Mouse (Mus musculus) MEL (cell line): ENCODE measurements around the gene Gm4131. TPM values are rescaled to one million over a fixed set of nuclear protein-coding genes. Genes with fewer than 3 reads are reported as not detected.
A peak's percentile ranks its signal among the peaks of the same experiment; 100 is the strongest.

ENCODE experiments used
- DNase-seq: peaks from one replicate; pipeline ENCODE4 v3.0.0; 2011; ENCODE audit warnings: low read depth, low spot score
- H3K27ac ChIP-seq: 2 replicates; pipeline ENCODE4 v1.5.1; 2012; ENCODE audit warnings: low read depth, mild to moderate bottlenecking, control low read depth, low read length, moderate library complexity; ENCODE audit not compliant: control insufficient read depth
- H3K27me3 ChIP-seq, 2 experiments: fragments of 150-350 bp in 1 of 2; sonication (generic) in 1 of 2; 2 replicates each; pipeline ENCODE4 v1.6.1; 2012; ENCODE audit warnings: low read length in 2 of 2, mild to moderate bottlenecking in 2 of 2, improper control_type of control experiment in 1 of 2, moderate library complexity in 1 of 2; ENCODE audit not compliant: insufficient read depth in 2 of 2, control insufficient read depth in 1 of 2
- H3K36me3 ChIP-seq, 2 experiments: 2 replicates each; pipeline ENCODE4 v1.6.1; 2012 to 2014; ENCODE audit warnings: low read length in 2 of 2, improper control_type of control experiment in 1 of 2, inconsistent platforms in 1 of 2, mild to moderate bottlenecking in 1 of 2; ENCODE audit not compliant: insufficient read depth in 2 of 2, control insufficient read depth in 1 of 2
- H3K4me1 ChIP-seq, 2 experiments: fragments of 150-350 bp in 1 of 2; sonication (generic) in 1 of 2; 2 replicates each; pipeline ENCODE4 v1.6.1; 2012; ENCODE audit warnings: low read length in 2 of 2, improper control_type of control experiment in 1 of 2, mild to moderate bottlenecking in 1 of 2; ENCODE audit not compliant: insufficient read depth in 2 of 2, control insufficient read depth in 1 of 2
- H3K4me3 ChIP-seq, 2 experiments: fragments of 150-350 bp in 1 of 2; sonication (generic) in 1 of 2; 2 replicates each; pipeline ENCODE4 v1.5.1; 2012; ENCODE audit warnings: low read depth in 2 of 2, low read length in 2 of 2, mild to moderate bottlenecking in 2 of 2, moderate library complexity in 2 of 2, control low read depth in 1 of 2, improper control_type of control experiment in 1 of 2; ENCODE audit not compliant: control insufficient read depth in 1 of 2, insufficient read depth in 1 of 2
- H3K79me2 ChIP-seq: 2 replicates; pipeline ENCODE4 v1.6.1; 2012; ENCODE audit warnings: mild to moderate bottlenecking, low read length, moderate library complexity; ENCODE audit not compliant: control insufficient read depth, poor library complexity, insufficient read depth
- H3K9ac ChIP-seq: 2 replicates; pipeline ENCODE4 v1.6.1; 2012; ENCODE audit warnings: low read depth, mild to moderate bottlenecking, control low read depth, low read length, moderate library complexity; ENCODE audit not compliant: control insufficient read depth, poor library complexity, severe bottlenecking
- H3K9me3 ChIP-seq: fragments of 150-350 bp; sonication (generic); replicated peaks from 2 replicates; pipeline ENCODE4 v1.6.1; 2012; ENCODE audit warnings: mild to moderate bottlenecking, low read length, improper control_type of control experiment, moderate library complexity; ENCODE audit not compliant: insufficient read depth
- E2F4 ChIP-seq: IDR thresholded peaks from 2 replicates; pipeline ENCODE4 v1.6.1; 2011; ENCODE audit warnings: low read depth, low read length, improper control_type of control experiment, borderline replicate concordance
- GABPA ChIP-seq: IDR thresholded peaks from 2 replicates; pipeline ENCODE4 v1.6.1; 2012; ENCODE audit warnings: low read depth, mild to moderate bottlenecking, inconsistent platforms, low read length, improper control_type of control experiment, moderate library complexity
- GATA1 ChIP-seq: IDR thresholded peaks from 2 replicates; pipeline ENCODE4 v1.6.1; 2011; ENCODE audit warnings: low read depth, low read length, improper control_type of control experiment
- HCFC1 ChIP-seq: IDR thresholded peaks from 2 replicates; pipeline ENCODE4 v1.6.1; 2012; ENCODE audit warnings: low read depth, mild to moderate bottlenecking, inconsistent platforms, low read length, improper control_type of control experiment, moderate library complexity
- JUND ChIP-seq: IDR thresholded peaks from 2 replicates; pipeline ENCODE4 v1.6.1; 2011; ENCODE audit warnings: low read depth, mild to moderate bottlenecking, improper control_type of control experiment, low read length
- MAZ ChIP-seq: IDR thresholded peaks from 2 replicates; pipeline ENCODE4 v1.6.1; 2012; ENCODE audit warnings: low read depth, mild to moderate bottlenecking, inconsistent platforms, low read length, improper control_type of control experiment
- MYB ChIP-seq: IDR thresholded peaks from 2 replicates; pipeline ENCODE4 v1.6.1; 2011; ENCODE audit warnings: mild to moderate bottlenecking, low read depth, low read length, improper control_type of control experiment
- NRF1 ChIP-seq: IDR thresholded peaks from 2 replicates; pipeline ENCODE4 v1.6.1; 2014; ENCODE audit warnings: low read depth, mild to moderate bottlenecking, inconsistent platforms, low read length, improper control_type of control experiment, moderate library complexity; ENCODE audit not compliant: poor library complexity, insufficient read depth, severe bottlenecking
- POLR2AphosphoS2 ChIP-seq: IDR thresholded peaks from 2 replicates; pipeline ENCODE4 v1.6.1; 2011; ENCODE audit warnings: low read length, improper control_type of control experiment
- POLR2AphosphoS5 ChIP-seq: IDR thresholded peaks from 2 replicates; pipeline ENCODE4 v1.6.1; 2012; ENCODE audit warnings: low read depth, borderline replicate concordance, mild to moderate bottlenecking, inconsistent platforms, low read length, moderate library complexity, mixed read lengths
- RCOR1 ChIP-seq: IDR thresholded peaks from 2 replicates; pipeline ENCODE4 v1.6.1; 2012; ENCODE audit warnings: low read depth, mild to moderate bottlenecking, inconsistent platforms, low read length, improper control_type of control experiment
- SIN3A ChIP-seq: IDR thresholded peaks from 2 replicates; pipeline ENCODE4 v1.6.1; 2012; ENCODE audit warnings: low read length, improper control_type of control experiment, inconsistent platforms
- SMC3 ChIP-seq: IDR thresholded peaks from 2 replicates; pipeline ENCODE4 v1.6.1; 2011; ENCODE audit warnings: low read depth, low read length, improper control_type of control experiment
- TCF12 ChIP-seq: IDR thresholded peaks from 2 replicates; pipeline ENCODE4 v1.6.1; 2014; ENCODE audit warnings: low read depth, mild to moderate bottlenecking, inconsistent platforms, low read length, improper control_type of control experiment, moderate library complexity
- UBTF ChIP-seq: IDR thresholded peaks from 2 replicates; pipeline ENCODE4 v1.6.1; 2012; ENCODE audit warnings: low read depth, mild to moderate bottlenecking, inconsistent platforms, low read length, improper control_type of control experiment, moderate library complexity, borderline replicate concordance; ENCODE audit not compliant: insufficient read depth
- USF1 ChIP-seq: IDR thresholded peaks from 2 replicates; pipeline ENCODE4 v1.6.1; 2014; ENCODE audit warnings: low read depth, mild to moderate bottlenecking, inconsistent platforms, low read length, improper control_type of control experiment, moderate library complexity
- USF2 ChIP-seq, 2 experiments: IDR thresholded peaks; 2 replicates each; pipeline ENCODE4 v1.6.1; 2011 to 2012; ENCODE audit warnings: improper control_type of control experiment in 2 of 2, low read length in 2 of 2, borderline replicate concordance in 1 of 2, inconsistent platforms in 1 of 2, low read depth in 1 of 2, mild to moderate bottlenecking in 1 of 2; ENCODE audit not compliant: insufficient read depth in 1 of 2
- polyA plus RNA-seq, 2 experiments: library from polyadenylated mRNA; stranded (reverse) in 1 of 2; unstranded in 1 of 2; fragments of >175 nt in 1 of 2; fragments of >200 nt in 1 of 2; gene quantifications; 2 replicates each; pipeline versions ENCODE4 v1.2.1 to v1.2.4; 2012; ENCODE audit warnings: low replicate concordance in 2 of 2, low read depth in 1 of 2; ENCODE audit not compliant: insufficient read length in 2 of 2, insufficient read depth in 1 of 2, missing spikeins in 1 of 2
- total RNA-seq: library from RNA; depleted of rRNA; stranded (reverse); fragments of 300-350 nt; gene quantifications from 2 replicates; pipeline ENCODE4 v1.2.3, GENCODE M21; 2012

Gene Gm4131
- total and polyA plus RNA-seq, 3 experiments: not detected

DNA sequence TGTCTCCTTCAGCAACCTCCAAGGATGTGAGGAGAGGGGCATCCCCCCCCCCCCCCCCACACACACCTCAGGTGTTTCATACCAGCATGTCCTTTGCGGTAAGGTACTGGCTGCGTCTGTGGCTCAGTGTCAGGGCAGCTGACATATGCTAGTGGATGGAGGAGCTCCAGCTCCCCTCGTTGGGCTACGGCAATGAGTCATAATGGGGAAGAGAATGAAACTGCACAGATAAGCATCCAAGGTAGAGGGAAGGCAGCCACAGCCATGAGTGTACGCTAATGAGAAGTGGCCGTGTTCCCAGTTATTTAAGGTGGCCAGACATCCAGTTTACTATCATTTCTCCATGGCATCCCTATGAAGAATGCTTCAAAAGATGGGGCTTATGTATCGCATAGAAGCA is 78.5 kb downstream of the Gm4131 start:
- Histone ChIP-seq H3K27me3 (no peaks in the 10 kb centered on the region), H3K4me3 (no peak overlapping the region), H3K9me3 (no peaks in the 10 kb centered on the region), H3K36me3 (no peaks in the 10 kb centered on the region), H3K9ac (no peak overlapping the region), H3K27ac (no peak overlapping the region), H3K79me2 (no peaks in the 10 kb centered on the region), H3K4me1 (no peaks in the 10 kb centered on the region)
- no peak for TF ChIP-seq E2F4
- DNase-seq: no peak

DNA sequence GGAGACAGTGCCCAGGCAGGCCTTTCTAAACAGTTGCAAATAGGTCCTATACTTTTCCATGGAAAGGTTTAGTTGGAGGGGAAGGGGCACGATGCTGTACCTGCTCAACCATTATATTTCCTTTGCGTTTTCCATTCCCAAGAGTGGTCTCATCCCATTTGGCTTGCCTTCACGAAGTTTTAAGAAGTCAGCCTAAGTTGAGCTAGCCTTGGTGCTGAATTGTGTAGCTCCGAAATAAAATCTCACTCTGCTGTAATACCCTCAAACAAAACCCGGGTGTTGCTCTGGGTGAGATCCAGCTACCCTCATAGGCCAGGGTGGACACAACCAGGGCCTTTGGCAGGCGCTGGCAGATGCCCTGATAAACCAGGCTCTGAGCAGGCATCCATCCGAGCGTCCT is 85.3 kb downstream of the Gm4131 start:
- H3K4me3 ChIP-seq: no peak overlapping the region
- no peak overlapping the region for H3K9ac ChIP-seq
- peak; percentile 10 for DNase-seq
- H3K36me3 ChIP-seq: no peaks in the 10 kb centered on the region
- no peaks in the 10 kb centered on the region for H3K4me1 ChIP-seq
- no peaks in the 10 kb centered on the region for H3K9me3 ChIP-seq
- H3K27ac ChIP-seq: no peak overlapping the region
- no peak for TF ChIP-seq HCFC1
- no peak for TF ChIP-seq MAZ
- TF ChIP-seq GABPA: no peak
- no peak for TF ChIP-seq RCOR1
- no peak for TF ChIP-seq MYB
- TF ChIP-seq NRF1: no peak
- TF ChIP-seq POLR2AphosphoS5: no peak
- no peak for TF ChIP-seq GATA1
- TF ChIP-seq UBTF: no peak
- no peak for TF ChIP-seq USF1
- TF ChIP-seq E2F4: no peak
- TF ChIP-seq TCF12: no peak
- no peak for TF ChIP-seq POLR2AphosphoS2
- no peak for TF ChIP-seq JUND
- no peaks in the 10 kb centered on the region; a peak in 1 of 4 replicates for H3K27me3 ChIP-seq
- H3K79me2 ChIP-seq: no peaks in the 10 kb centered on the region

DNA sequence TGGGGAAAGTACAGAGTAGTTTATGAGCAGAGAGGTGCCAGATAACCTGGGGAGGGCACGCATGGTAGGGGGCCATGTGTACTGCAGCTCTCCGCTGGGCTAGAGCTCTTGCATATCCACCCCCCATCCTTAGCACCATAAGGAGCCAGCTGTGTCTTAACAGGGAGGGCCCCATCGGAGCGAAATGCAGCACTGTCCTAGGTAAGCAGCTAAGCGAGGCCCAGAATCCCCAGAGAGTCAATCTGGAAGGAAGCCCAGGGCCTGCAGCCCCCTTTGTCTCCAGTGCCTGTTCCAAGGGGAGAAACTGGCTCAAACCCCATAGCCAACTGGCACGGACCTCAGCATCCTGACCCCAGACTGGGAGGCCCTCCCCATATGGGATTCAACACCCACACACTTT is 87.3 kb downstream of the Gm4131 start:
- H3K27ac ChIP-seq: no peak overlapping the region
- no peak overlapping the region for H3K4me3 ChIP-seq
- no peaks in the 10 kb centered on the region for H3K79me2 ChIP-seq
- H3K4me1 ChIP-seq: no peaks in the 10 kb centered on the region
- no peaks in the 10 kb centered on the region; a peak in 1 of 4 replicates for H3K27me3 ChIP-seq
- no peaks in the 10 kb centered on the region for H3K9me3 ChIP-seq
- no peak for DNase-seq
- H3K36me3 ChIP-seq: no peaks in the 10 kb centered on the region
- TF ChIP-seq MAZ: no peak
- TF ChIP-seq SIN3A: no peak
- no peak for TF ChIP-seq POLR2AphosphoS5
- TF ChIP-seq SMC3: no peak
- TF ChIP-seq USF2 (IDR thresholded peaks at IDR 0.05; ENCODE audit: borderline replicate concordance in 1 of 2, insufficient read depth in 1 of 2, low read depth in 1 of 2, low read length in 2 of 2): no peak
- H3K9ac ChIP-seq: no peak overlapping the region
